Mouse (Mus musculus): ENCODE results near the gene Sgsm1.

GRCm38 (mm10) chr5:113291125-113291524, 19.5 kb downstream of the Sgsm1 start:
- TF ChIP-seq CTCF (IDR thresholded peaks at IDR 0.05; ENCODE audit: low read depth) (no peak), EP300 (IDR thresholded peaks at IDR 0.05; ENCODE audit: low read depth) (no peak)
